Mouse (Mus musculus) heart, adult 2 months (tissue): ENCODE data around the gene Actr3.

Source experiments
- CTCF ChIP-seq: fragments of 200-600 bp; IDR thresholded peaks from 2 replicates; pipeline ENCODE4 v1.8.1; 2022; ENCODE audit warnings: antibody characterized with exemption, mild to moderate bottlenecking, moderate library complexity
- POLR2A ChIP-seq: fragments of 200-500 bp; IDR thresholded peaks from 2 replicates; pipeline ENCODE4 v1.6.1; 2011; ENCODE audit warnings: mild to moderate bottlenecking, low read depth, low read length, control low read depth; ENCODE audit not compliant: insufficient read depth

- TF ChIP-seq POLR2A, result no peak
- no peak for TF ChIP-seq CTCF
Observed at GRCm38 (mm10) chr1:125428315-125428714, 7.2 kb downstream of the Actr3 start.
